Mouse (Mus musculus) ES-E14 (cell line): ENCODE measurements around the gene Ccdc105. TPM values are rescaled to one million over a fixed set of nuclear protein-coding genes. Genes with fewer than 3 reads are reported as not detected.

Source experiments
- DNase-seq: peaks from one replicate; pipeline ENCODE4 v3.0.0-alpha.2; 2013; ENCODE audit warnings: low read depth, low spot score
- H3K27ac ChIP-seq: 2 replicates; pipeline ENCODE4 v1.5.1; 2012; ENCODE audit warnings: low read depth, mild to moderate bottlenecking, low read length, moderate library complexity, mixed read lengths; ENCODE audit not compliant: poor library complexity, insufficient read depth, severe bottlenecking
- H3K36me3 ChIP-seq: 2 replicates; pipeline ENCODE4 v1.6.1; 2012; ENCODE audit warnings: mild to moderate bottlenecking, low read length, moderate library complexity, mixed read lengths; ENCODE audit not compliant: control insufficient read depth, poor library complexity, insufficient read depth, severe bottlenecking
- H3K4me1 ChIP-seq, 2 experiments: fragments of 150-350 bp in 1 of 2; sonication (generic) in 1 of 2; 2 replicates each; pipeline ENCODE4 v1.6.1; 2012; ENCODE audit warnings: low read length in 2 of 2, mild to moderate bottlenecking in 1 of 2, mixed read lengths in 1 of 2; ENCODE audit not compliant: control insufficient read depth in 2 of 2, insufficient read depth in 2 of 2, poor library complexity in 1 of 2
- H3K4me3 ChIP-seq, 2 experiments: fragments of 150-350 bp in 1 of 2; sonication (generic) in 1 of 2; 2 replicates each; pipeline ENCODE4 v1.5.1; 2012; ENCODE audit warnings: low read length in 2 of 2, low read depth in 1 of 2, mild to moderate bottlenecking in 1 of 2, mixed read lengths in 1 of 2; ENCODE audit not compliant: insufficient read depth in 1 of 2, poor library complexity in 1 of 2, severe bottlenecking in 1 of 2
- H3K9ac ChIP-seq: 2 replicates; pipeline ENCODE4 v1.6.1; 2012; ENCODE audit warnings: low read depth, mild to moderate bottlenecking, low read length, mixed read lengths; ENCODE audit not compliant: poor library complexity, insufficient read depth, severe bottlenecking
- H3K9me3 ChIP-seq: fragments of 150-350 bp; sonication (generic); 2 replicates; pipeline ENCODE4 v1.6.1; 2012; ENCODE audit warnings: low read depth, mild to moderate bottlenecking, low read length; ENCODE audit not compliant: control insufficient read depth, insufficient read depth
- CHD2 ChIP-seq: IDR thresholded peaks from 2 replicates; pipeline ENCODE4 v1.6.1; 2014; ENCODE audit warnings: mild to moderate bottlenecking, low read depth, low read length, inconsistent platforms
- HCFC1 ChIP-seq: IDR thresholded peaks from 2 replicates; pipeline ENCODE4 v1.6.1; 2012; ENCODE audit warnings: low read length, inconsistent platforms, borderline replicate concordance; ENCODE audit not compliant: insufficient read depth
- MAFK ChIP-seq: IDR thresholded peaks from 2 replicates; pipeline ENCODE4 v1.6.1; 2014; ENCODE audit warnings: mild to moderate bottlenecking, low read depth, low read length, inconsistent platforms; ENCODE audit not compliant: insufficient read depth
- ZC3H11A ChIP-seq: IDR thresholded peaks from 2 replicates; pipeline ENCODE4 v1.6.1; 2012; ENCODE audit warnings: low read depth, mild to moderate bottlenecking, inconsistent platforms, low read length, borderline replicate concordance
- ZNF384 ChIP-seq: IDR thresholded peaks from 2 replicates; pipeline ENCODE4 v1.6.1; 2012; ENCODE audit warnings: low read depth, low read length, inconsistent platforms
- in situ Hi-C, 2 experiments: fragments of 600-800 bp; cut with MboI; formaldehyde crosslinking; loops; one replicate each; pipeline ENCODE4 v1.15.1; 2025; ENCODE audit warnings: low sequenced_read_pairs in 2 of 2, inconsistent platforms in 1 of 2; ENCODE audit not compliant: unreplicated experiment in 2 of 2
- total RNA-seq: library from RNA; depleted of rRNA; stranded (reverse); fragments of 300-350 nt; gene quantifications from 2 replicates; pipeline ENCODE4 v1.2.3, GENCODE M21; 2012; rRNA removed

The Ccdc105 gene
- total RNA-seq, 1 experiment, result 0.31 TPM

- in situ Hi-C loops, result no loop called here
- Histone ChIP-seq H3K4me3 (no peak overlapping the region), H3K27ac (no peak overlapping the region), H3K9me3 (no peaks in the 10 kb centered on the region), H3K9ac (no peak overlapping the region), H3K4me1 (no peaks in the 10 kb centered on the region), H3K36me3 (no peaks in the 10 kb centered on the region)
- TF ChIP-seq HCFC1 (no peak), CHD2 (no peak), MAFK (no peak)
- DNase-seq, result no peak
These were observed 42.2 kb downstream of the Ccdc105 start for GRCm38 (mm10) chr10:78710706-78711105.

GRCm38 (mm10) chr10:78700881-78701280 is 52.0 kb downstream of the Ccdc105 start:
- Histone ChIP-seq H3K27ac (no peak overlapping the region), H3K4me3 (no peak overlapping the region), H3K9ac (no peak overlapping the region), H3K4me1 (no peaks in the 10 kb centered on the region), H3K36me3 (no peaks in the 10 kb centered on the region), H3K9me3 (no peaks in the 10 kb centered on the region)
- in situ Hi-C loops, result no loop called here
- no peak for TF ChIP-seq ZNF384
- TF ChIP-seq HCFC1, result no peak
- no peak for TF ChIP-seq MAFK
- TF ChIP-seq CHD2, result no peak
- TF ChIP-seq ZC3H11A, result no peak
- DNase-seq, result no peak

Other genes starting within 250 kb of the Ccdc105 start
- gene Olfr1358, start 235.6 kb downstream of the Ccdc105 start, total RNA-seq, result not detected in 2 replicates
- 25.5 and 36.0 TPM in 2 replicates for gene Ilvbl, start 178.7 kb downstream of the Ccdc105 start, total RNA-seq
- gene Syde1, start 161.1 kb downstream of the Ccdc105 start, total RNA-seq, result 2.2 and 5.4 TPM in 2 replicates
- not detected in 2 replicates for gene Olfr1357, start 135.0 kb downstream of the Ccdc105 start, total RNA-seq
- gene Casp14, start 34.8 kb downstream of the Ccdc105 start, total RNA-seq, result 0.13 and 0.16 TPM in 2 replicates
- 1.7 TPM in 2 replicates for gene Slc1a6, start 27.4 kb upstream of the Ccdc105 start, total RNA-seq
- not detected in 2 replicates for gene Olfr1356, start 99.1 kb upstream of the Ccdc105 start, total RNA-seq
- not detected in 2 replicates for gene Olfr1355, start 122.5 kb upstream of the Ccdc105 start, total RNA-seq
- not detected in 2 replicates for gene Olfr1354, start 160.1 kb upstream of the Ccdc105 start, total RNA-seq
- gene Olfr8, start 197.6 kb upstream of the Ccdc105 start, total RNA-seq, result not detected in 2 replicates
- not detected in 2 replicates for gene Olfr1353, start 210.2 kb upstream of the Ccdc105 start, total RNA-seq
- not detected in 2 replicates for gene Olfr1352, start 228.0 kb upstream of the Ccdc105 start, total RNA-seq